Mouse (Mus musculus) spleen, postnatal 36 days (tissue): ENCODE data around the gene Grtp1.

Source experiments
- DNase-seq, 2 experiments: peaks; one replicate each; pipeline ENCODE4 v3.0.0; 2022; ENCODE audit warnings: low spot score in 2 of 2, mixed read lengths in 1 of 2

Grtp1 gene

DNA sequence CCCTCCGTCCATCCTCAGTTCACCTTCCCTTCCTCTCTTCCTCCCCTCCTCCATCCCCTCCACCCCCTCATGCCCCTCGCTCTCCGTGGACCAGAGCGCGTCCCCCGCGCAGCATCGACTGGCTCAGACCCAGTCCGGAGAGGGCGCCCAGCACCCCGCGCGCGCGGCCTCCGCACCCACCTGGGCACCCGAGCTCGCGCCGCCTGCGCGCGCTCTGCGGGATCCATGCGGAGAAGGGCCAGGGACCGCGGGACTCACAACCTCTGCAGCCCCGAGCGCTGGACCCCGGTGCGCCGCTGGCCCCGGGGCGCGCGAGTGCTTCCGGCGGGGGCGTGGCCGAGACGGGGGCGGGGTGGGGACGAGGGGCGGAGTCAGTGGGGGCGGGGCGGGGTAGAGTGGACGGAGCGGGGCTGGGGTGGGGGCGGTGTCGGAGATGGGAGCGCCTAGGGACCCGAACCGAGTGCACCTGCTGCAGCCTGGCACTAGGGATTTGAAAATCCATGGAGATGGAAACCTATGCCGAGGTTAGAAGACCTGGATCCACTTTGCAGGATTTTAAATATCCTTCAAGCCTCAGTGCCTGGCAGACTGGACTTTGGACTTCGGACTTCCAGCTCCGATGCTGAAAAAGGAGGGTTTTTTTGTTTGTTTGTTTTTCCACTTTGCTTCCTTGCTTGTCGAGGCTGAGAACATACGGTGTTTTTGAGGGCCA lies at the start of gene Grtp1:
Gene Grtp1 (minus strand): TSS at position 320 of the 712 bp plus-strand sequence.
- no peak for DNase-seq

DNA sequence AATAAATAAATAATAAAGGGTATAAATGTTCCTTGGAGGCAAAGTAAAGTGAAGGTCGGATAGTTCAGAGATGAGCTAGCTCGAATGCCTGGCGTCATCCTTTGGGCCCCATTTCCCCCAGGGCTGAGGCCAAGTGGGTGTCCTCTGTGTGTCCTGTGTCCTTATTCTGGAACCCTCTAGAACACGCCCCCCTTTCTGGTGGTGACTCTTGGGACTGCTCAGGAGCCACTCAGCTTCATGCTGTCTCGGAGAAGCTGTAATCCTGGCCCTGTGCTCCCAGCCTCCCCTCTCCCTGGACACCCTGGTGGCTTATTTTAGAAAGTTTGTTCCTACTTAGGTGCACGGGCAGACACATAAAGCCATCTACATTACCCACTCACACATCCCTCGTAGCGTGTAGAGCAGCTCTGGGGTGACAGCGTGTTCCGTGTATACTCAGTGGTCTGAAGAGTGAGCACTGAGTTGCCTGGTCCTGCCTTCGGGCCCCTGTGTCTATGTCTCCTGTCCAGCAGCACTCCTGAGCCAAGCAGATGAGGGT lies 44.0 kb upstream of the Grtp1 start:
- DNase-seq: no peak

DNA sequence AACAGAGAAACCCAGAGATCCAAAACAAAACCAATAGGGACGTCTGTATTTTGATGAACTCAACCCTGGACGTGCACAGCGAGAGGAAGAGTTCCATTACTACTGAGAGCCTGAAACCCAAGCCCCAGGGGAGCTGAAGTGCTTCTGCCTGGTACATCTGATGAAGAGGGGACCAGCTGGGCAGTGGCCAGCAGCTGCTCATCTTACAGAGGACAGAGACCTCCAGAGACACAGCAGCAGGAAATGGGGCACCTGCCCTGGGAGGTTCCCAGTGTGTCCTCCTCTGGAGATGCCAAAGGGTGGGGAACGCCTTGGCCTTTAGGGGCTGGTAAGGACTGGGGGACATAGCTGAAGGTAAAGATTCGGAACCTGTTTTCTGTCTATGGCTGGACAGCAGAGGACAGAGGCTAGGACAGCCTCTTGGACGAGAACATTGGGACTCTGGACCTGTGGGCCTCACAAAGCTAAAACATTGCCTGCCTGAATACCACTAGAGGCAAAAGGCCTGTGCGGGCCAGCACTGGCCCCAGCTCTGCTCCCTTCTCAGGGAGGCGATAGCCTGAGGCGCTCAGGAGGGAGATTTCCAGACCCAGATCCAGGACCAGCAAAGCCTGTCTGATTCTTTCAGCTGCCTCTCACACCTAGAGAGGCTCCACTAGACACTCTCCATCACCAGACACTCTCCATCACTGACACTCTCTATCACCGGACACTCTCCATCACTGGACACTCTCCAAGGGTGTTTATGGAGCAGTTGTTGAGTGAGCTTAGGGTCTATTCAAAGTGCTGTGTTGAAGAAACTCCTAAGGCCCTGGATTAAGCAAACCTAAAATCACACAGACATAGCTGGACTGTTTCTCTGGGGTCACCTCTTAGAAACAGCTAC lies 42.8 kb upstream of the Grtp1 start:
- no peak for DNase-seq

DNA sequence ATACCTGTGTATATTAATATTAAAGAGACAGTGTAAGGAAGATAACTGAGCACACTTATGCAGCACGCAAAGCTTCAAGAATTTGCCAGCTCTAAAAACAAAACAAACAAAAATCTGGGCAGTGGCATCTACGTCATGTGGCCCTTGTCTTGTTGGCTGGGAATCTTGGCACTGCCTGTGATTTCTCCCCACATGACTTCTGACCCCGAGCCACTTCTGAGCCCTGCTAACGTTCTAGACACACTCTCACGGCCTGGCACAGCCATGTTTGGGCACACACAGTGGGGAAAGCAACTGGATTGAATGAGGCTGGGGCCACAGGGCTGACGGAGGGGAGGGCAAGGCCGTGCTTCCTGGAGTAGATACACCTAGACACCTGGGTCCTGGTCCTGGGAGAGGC lies 40.3 kb upstream of the Grtp1 start:
- no peak for DNase-seq

DNA sequence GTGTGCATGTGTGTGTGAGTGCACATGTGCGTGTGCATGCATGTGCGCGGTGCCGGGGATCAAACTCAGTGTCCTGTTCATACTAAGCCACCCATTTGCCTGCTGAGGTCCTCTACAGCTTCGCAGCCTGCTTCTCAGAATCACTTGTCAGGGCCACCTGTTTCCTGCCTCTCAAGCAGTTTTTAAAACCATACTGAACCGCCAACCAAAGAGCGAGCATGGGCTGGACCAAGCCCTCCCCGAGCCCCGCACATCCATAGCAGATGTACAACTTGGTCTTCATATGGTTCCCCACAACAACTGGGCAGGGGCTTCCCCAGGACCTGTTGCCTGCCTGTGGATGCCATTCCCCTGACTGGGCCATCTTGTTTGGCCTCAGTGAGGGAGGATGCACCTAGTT lies 39.6 kb upstream of the Grtp1 start:
- no peak for DNase-seq

DNA sequence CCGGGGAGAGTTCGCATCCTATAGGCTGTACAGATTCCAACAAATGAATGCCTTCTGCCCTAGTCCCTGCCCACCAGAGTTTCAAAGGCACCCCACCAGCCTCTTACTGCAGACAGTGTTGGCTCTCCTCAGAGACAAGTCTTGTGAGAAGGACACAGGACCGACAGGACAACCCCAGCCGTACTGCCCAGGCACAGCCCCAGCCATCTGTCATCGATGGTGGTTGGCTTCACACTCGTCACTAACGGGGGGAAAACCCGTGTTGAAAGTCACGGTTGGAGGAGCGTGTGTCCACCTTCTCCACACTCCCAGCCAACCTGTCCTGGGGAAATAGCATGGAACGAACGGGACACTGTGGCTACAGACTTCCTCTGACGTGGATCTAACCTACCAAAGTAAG lies 34.4 kb upstream of the Grtp1 start:
- no peak for DNase-seq

DNA sequence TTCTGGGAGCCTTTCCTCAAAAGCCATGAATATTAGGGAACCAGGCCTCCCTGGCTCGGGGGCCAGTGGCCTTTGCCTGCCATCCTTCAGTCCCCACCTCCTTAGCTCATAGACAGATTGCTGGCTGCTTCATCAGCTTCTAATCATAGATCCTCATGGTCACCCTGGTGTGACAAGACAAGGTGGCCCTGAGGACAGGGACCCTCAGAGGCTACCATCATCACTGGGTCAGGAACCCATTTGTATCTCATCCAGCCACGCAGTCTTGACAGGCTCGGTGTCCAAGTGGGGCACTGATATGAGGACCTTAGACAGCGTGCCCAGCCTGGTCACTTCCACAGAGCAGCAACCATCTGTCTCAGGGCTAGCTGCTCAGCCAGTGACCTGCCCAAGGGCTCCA lies 30.1 kb upstream of the Grtp1 start:
- no peak for DNase-seq

DNA sequence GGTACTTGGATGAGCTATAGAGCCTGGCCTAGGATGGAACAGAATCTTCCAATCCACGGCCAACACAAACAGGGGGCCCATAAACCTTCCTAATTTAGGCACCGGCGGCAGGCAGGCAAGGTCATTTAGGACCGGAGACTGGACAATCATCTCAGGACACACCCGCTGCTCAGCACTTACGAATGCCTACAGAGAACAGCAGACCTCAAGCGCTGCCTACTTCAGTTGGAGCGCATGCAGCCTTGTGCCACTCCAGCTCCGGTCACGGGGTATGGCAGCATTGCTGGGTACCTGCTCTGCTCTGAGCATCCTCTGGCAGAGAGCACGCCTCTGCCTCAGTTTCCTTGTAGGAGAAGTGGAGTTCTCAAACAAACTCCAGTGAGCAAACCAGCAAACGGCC lies 29.4 kb upstream of the Grtp1 start:
- no peak for DNase-seq

DNA sequence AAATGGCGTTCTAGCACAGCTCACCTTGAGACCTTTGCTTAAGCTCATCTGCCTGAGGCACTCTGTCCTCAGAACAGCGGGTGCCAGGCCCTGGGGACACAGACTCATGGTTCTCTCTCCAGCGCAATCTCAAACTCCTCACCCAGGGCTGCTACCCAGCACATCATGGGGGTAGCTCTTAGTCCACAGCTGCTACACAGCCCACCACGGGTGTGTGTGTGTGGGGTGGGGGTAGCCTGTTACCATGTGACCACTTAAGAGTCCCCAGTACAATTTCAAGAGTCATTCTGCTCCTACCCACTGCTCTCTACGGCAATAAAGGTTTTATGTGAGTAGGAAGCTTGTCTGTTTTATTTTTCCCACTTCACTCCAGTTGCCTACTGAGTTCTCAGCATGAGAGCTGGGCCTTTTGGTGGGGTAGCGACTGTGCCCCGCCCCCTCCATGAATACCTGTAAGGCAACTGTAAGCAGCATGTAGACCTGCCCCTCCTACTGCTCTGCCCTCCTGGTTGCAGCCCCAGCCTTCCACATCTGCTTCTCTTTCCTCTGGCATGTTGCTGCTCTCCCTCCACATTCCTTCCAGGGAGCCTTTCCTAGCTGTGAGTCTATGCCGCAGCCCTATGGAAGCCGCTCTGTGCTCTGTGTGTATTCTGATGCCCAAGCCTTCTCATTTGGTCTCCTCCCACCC lies 28.6 kb upstream of the Grtp1 start:
- DNase-seq: no peak

DNA sequence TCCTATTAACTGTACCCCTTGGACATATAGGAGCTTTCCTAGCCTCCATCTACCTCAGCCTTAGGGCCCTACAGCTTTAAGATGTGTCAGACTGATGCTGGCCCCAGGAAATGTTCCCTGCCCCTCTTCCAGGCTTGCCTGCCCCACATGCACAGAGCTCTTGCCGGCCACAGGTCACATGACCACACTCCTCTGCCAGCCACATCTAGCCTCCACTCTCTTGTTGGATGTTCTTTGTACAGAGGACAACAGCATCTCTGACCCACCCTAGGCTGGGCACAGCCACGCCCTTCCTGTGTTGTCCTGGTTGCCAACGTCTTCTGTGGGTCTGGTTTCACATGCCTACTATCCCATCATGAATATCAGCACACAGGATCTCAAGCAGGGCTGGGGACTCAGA lies 26.8 kb upstream of the Grtp1 start:
- DNase-seq: no peak

DNA sequence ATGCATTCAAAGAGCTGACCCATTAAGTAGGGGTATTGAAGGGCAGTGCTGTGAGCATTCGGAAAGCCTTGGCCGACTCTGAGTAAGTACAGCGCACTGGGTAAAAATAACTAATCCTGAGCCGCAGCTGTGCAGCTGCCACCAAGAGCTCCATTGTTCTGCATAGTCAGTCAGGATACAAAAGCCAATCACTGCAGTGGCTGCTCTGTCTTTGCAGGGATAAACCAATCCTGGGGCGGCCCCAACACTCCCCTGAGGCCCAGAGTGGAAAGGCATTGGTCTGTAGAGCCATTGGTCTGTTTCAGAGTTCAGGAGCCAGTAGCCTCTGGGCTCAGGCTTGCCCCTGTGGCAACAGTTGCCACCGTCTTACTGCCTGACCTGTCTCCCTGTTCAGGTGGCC lies 25.9 kb upstream of the Grtp1 start:
- no peak for DNase-seq

DNA sequence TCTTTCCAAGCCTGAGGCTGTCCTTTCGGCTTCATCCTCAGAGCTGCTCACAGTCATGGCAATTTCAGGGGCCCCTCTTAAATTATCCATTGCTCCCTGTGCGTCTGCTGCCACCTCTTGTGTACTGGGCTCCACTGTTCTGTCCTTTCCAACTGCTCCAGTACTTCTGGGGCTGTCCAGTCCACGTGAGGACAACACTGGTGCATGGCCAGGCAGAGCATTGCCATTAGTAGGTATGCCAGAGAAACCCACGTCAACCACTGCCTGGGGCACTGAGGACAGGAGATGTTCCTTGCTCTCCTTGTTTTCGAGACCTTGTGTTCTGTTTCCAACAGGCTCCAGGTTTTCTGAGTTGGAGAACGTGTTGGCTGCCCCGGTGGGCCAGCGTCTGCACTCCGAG lies 24.0 kb upstream of the Grtp1 start:
- DNase-seq: no peak

DNA sequence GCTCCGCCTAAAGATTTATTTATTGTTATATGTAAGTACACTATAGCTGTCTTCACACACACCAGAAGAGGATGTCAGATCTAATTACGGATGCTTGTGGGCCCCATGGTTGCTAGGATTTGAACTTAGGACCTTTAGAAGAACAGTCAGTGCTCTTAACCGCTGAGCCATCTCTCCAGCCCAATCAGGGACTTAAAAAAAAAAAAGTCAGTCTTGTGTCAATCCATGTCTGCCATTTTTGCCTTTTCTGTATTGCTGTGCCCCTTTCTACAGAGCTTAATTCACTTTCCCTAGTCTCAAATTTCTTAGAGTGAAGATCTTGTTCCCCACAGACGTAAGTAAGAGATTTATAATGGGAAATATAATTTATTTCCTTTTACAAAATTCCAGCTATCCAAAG lies 18.0 kb upstream of the Grtp1 start:
- DNase-seq: no peak

DNA sequence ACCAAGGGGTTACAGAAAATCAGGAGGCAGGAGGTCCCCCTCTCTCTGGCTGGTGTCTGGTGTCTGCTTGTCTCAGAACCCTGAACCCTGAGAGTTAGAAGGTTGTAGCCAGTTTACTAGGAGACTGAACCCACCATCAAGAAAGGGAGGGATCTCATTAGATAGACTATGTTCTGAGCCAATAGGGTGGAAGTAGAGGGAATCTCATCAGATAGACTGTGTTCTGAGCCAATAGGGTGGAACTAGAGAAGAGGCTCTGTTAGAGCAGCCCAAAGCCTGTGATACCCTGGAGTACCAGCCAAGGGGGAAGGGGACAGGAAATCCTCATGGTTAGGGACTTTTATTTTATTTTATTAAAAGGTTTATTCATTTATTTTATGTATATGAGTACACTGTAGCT lies 17.6 kb upstream of the Grtp1 start:
- no peak for DNase-seq

DNA sequence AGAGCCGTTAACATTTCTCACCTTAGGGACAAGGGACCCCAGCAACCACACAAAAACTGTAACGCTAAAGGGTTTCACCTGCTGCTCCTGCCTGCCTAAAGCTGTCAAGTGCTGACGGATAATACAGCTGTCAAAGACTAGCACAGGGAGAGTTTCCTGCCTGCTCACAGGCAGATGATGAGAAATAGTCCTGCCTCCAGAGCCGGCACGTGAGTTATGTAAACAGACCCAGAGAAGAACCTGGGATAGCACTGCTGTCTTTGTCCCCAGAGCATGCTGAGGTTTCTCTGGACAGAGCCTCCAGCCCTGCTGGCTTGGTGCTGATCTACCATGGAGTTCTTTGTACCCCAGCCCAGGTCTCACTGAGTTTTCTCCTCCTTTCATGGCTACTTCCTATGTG lies 16.7 kb upstream of the Grtp1 start:
- no peak for DNase-seq

DNA sequence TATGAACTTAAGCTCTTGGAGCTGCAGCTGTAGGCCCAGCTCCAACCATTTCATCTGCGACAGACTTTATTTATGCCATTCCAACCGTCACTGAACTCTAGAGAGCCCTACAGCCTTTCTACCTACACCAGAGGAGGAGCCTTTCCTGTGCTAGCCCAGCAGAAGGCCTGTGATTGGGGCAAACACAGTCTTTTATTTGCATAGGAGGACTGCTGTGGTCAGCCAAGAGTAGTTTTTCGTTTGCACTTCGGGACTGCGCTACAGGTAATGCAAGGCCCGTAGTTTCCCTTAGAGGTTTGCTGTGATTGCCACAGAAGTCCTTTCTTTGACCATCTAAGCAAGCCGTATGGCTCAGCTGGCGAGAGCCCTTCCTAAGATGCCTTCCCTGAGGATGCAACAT lies 16.0 kb upstream of the Grtp1 start:
- no peak for DNase-seq

DNA sequence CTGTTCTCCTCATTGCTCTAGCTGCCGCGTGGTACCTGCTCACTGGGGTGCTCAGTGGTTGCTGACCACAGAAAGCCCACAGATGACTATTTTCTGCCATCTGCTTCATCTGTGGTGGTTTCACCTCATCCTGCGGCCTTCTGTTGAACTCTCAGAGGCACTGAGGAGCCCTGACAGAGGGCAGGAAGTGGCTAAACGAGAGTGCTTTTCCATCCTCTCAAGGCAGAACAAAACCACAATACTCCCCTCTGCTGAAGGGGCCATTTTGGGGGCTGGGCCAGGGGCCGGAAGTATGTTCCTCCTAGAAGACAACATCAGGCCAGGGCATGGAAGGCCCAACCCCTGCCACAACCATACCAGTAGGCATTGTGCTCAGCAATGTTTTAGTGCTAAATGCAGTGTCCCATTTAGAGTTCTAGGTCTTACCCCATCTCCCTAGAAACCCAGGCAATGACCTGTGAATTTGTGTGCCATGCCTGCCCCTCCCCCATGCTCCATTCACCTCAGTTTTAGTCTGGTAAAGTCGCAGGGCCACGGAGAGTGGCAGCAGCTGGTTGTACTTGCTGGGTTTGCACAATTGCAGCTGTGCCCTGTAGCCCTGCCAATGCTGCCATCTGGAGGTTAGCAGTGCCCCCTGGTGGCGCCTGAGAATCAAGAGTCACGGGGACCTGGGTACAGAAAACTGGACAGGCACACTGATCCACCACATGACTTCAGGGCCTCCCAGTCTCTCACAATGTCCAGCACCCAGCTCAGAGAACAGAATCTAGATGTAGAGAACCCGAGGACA lies 13.3 kb upstream of the Grtp1 start:
- DNase-seq: peak; percentile 72 to 76

DNA sequence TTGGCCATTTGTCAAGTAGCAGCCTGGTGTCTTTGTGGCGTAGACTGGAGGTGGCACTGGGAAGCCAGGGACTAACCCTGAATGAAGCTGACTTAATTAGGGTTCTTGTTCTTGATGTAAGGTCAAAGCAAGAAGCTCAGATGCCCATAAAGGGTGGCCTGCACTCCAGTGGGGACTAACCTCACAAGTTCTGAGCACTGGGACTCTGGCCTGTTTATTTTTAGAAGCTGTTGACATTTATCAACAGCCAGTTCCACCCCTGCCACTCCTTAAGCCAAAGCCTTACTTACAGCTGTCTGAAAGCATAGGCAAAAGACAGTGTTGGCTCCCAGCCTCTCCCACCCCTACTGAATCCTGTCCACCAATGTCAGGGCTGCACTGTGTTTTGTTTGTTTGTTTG lies 9.3 kb upstream of the Grtp1 start:
- no peak for DNase-seq

DNA sequence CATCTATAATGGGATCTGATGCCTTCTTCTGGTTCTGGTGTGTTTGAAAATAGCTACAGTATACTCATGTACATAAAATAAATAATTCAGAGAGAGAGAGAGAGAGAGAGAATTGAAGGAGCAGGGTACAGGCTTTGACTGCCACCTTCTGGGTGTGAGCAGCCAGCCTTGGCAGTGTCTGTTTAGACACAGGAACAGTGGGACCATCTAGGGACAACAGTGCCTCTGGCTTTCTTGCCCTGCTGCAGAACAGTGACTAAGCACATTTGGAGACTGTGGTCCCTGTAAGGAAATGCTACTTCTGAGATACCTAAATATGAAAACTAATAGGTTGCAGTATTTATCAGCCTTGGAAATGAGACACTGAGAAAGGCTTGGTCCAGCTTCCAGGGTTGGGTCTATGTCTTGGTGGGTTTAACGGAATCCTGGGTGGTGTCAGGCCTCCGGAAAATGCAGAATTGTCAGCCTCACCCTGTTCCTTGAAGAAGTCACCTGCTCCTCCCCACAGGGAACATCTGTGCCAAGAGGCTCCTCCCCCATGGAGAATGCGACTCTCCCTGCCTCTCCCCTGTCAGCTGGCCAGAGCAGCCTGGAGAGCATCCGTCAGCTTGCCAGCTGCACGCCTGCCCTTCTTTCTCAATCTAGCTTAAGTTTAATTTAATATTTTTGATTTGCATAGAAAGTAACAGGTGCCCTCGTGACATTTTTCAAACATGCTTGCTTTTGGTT lies 8.4 kb upstream of the Grtp1 start:
- peak; percentile 15 to 30 for DNase-seq

DNA sequence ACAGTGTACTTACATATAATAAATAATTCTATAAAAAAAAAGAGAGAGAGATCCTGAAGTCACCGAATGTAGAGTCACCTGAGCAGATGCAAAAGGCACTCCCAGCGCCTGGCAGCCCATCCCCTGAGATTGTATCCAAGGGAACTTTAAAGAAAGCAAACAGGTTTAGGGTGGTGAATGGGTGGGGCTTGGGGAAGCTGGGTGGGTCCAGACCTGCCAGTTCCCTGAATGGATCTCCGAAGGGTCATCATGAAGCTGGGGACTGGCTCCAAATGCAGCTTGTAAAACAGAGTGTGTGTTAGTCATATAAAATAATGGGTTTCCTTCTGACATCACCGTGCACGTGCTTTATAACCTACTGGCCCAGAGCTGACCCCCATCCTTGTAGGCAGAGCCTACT lies 5.9 kb upstream of the Grtp1 start:
- DNase-seq: no peak

DNA sequence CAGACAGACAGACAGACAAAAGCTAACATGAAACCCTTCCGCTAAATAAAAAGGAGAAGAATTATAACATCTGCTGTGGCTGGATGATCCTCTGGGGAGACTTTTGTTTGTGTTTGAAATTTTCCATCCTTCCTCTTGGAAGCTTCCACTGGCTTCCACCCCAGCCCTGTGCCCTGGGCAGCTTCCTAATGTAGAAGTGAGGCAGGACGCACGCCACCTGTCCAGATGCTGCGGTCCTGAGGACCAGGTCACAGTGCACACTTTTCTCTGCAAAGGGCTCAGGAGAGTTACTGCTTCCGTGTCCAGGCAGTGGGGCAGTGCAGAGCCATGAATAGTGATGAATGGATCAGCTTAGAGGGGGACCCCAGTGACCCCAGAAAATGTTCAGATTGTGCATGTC lies 4.9 kb upstream of the Grtp1 start:
- DNase-seq: no peak
